Mouse (Mus musculus) monocyte, adult 5-6 weeks (primary cell): ENCODE measurements around the gene Polr3b. TPM values are rescaled to one million over a fixed set of nuclear protein-coding genes. Genes with fewer than 3 reads are reported as not detected.

Experiments
- ATAC-seq: fragments of 153-309, 156-312 bp; replicated peaks from 2 replicates; pipeline ENCODE4 v1.8.0; 2017; ENCODE audit warnings: mild to moderate bottlenecking; ENCODE audit not compliant: low TSS enrichment, insufficient number of reproducible peaks, severe bottlenecking, poor library complexity, low FRiP score
- total RNA-seq: library from RNA; stranded (forward); fragments of 200-1000, 200-491, 200-594 nt; gene quantifications from 3 replicates; pipeline ENCODE4 v1.2.3, GENCODE M21; 2017

Gene Polr3b
- total RNA-seq, 1 experiment from 2014 or later = 19.0 TPM

GRCm38 (mm10) chr10:84656618-84657017 is 34.5 kb downstream of the Polr3b start:
- ATAC-seq = no peak

GRCm38 (mm10) chr10:84657437-84658087 is 35.5 kb downstream of the Polr3b start:
- ATAC-seq = no peak

DNA sequence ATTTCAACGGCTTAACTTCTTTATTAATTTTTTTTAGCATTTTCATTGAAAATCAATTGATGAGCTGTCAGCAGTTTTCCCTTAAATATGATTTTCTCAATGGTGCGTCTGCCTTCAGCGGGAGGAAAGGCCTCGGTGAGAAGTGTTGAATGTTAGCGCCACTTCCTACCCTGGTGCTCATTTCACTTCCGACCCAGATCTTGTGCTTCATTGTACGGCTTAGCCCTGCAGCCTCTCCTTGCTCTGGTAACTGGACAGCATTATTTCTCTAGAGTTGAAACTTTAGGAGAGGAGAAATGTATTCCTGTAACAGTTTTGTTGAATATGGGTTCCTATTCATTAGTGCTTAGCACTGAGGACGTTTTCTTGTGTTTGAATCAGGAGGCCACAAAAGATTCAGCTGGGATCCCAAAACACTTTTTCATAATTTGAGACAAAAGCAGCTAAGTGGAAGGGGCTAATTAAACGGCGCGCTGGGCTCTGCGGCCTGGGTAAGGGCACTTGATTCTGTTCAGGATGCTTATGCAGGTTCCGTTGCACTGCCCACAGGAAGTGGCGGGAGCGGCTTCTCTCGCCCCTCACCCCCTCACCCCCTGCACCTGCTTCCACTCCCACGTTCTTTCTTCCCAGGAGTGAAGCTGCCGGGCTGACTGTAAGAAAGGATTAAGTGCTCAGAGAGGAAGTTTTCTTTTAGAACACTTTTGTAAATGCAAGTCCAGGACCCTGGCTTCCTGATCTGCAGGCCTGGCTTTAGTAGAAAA is 36.2 kb downstream of the Polr3b start:
- no peak for ATAC-seq

GRCm38 (mm10) chr10:84659281-84659680 is 37.2 kb downstream of the Polr3b start:
- ATAC-seq = no peak

GRCm38 (mm10) chr10:84662138-84662537 is 40.0 kb downstream of the Polr3b start:
- no peak for ATAC-seq

DNA sequence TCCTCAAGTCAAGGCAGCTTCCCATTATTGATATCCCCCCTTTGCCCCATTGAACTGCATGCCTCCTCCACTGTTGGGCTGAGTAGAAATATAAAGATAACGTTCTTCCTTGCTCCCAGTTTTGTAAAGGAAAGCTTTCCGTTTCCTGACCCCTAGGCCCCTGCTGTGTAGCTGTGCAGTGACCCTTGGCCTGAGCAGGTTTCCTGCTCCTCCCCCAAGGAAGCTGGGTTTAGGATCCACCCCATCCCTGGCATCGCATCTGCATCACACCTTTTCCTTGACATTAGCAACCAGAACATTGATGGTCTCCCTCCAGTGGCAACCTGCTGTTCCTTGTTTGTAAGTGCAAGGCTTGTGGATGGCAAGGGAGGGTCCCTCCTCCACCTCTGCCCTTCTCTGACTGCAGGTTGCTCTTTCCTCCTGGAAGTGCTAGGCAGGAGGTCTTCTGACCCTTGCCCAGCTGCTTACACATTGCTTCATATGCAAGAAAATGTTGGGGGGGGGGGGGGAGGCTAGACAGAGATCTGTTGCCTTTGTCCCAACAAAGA is 43.7 kb downstream of the Polr3b start:
- ATAC-seq = no peak

DNA sequence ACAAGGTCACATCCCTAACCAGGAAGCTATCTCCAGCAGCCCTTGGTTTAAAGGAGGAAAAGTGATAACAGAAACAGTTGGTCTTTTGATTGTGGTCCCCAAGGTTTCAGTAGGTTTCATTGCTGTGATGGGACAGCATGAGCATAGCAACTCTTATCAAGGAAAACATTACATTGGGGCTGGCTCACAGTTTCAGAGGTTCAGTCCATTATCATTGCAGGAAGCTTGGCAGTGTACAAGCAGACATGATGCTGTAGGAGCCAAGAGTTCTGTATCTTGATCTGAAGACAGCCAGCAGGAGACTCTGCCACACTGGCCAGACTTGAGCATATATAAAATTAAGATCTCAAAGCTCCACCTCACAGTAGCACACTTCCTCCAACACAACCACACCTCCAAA is 53.6 kb downstream of the Polr3b start:
- ATAC-seq = no peak

- no peak for ATAC-seq
Measured at GRCm38 (mm10) chr10:84676511-84676910, 54.4 kb downstream of the Polr3b start.

DNA sequence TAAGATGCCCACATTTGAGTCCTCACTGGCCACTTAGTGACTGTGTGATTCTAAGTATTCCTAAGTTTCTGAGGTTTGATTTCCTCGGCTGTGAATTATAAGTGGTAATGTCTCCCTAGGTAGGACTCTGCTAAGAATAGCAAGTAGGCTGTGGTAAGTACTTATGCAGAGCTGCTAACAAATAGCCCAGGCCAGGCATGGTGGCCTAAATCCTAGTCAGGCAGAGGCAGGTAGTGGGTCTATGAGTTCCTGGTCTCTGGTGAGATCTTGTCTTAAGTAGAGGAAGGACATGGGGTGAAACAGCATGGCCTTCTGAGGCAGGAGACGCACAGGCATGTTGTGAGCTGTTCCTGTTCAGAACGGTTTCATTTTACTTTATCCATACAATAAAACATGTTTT is 55.8 kb downstream of the Polr3b start:
- ATAC-seq = no peak

DNA sequence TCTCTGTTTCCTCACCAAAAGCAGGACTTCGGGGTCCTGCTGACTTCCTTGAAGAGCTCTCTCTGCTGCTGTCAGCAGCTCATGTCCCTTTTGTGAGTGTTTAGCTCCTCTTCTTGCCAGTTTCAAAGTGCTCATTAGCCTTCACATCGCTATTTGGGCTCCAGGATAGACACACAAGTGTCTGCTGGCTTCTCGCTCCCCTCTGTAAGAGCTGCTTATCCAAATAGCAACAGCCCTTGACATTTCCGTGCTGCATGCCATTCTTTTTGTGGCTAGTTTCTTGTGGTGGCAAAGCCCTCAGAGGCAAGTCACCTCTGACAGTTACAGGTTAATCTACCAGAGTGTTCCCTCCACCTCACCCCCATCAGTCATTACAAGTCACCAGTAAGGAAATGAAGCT is 56.3 kb downstream of the Polr3b start:
- no peak for ATAC-seq

DNA sequence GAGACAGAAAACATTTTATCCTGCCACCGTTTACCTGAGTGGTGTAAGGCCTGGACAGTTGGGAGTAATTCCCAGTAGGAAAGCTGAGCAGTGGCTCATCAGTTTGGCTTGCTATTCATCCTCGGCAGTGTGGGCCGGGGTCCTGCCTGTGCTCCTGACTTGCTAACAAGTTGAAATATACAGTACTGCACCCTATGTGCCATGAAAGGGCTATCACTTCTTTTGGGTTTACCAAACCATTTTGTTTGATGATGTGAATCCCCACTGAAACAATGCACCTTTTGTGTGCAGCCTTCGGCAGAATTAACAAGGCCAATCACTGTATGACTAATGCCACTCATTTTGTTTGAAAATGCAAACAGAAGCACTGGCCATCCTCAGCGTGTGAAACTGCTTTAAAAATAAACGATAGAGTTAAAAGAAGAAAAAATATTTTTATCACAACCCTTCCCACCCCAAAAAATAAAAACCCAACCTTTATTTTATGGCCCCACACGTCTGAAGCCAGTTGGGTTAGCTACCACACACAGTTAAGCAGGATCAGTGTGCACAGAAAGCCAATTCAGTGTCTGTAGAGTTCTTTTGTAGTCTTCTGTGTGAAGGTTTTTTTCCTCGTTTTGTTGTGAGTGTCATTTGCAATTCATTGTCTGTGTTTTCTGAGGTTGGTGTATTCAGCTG is 63.5 kb downstream of the Polr3b start:
- no peak for ATAC-seq

DNA sequence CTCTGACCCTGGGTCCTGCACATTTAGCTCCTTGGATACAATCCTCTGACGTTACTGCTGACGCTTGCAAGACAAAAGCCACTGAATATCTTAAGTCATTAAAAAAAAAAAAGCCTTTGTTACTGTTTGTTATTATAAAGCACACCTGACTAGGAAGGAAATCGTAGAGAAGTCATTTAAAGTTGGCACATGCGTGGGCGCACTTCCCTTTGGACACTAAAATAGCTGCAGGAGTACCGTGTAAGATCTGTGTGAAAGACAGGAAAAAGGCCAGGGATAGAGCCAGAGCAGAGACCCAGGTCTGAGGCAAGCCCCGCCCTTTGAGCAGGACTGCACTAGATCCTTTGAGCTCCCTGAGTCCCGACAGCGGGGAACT is 64.0 kb downstream of the Polr3b start:
- no peak for ATAC-seq

GRCm38 (mm10) chr10:84686705-84687104 is 64.6 kb downstream of the Polr3b start:
- ATAC-seq = no peak

GRCm38 (mm10) chr10:84687736-84688135 is 65.6 kb downstream of the Polr3b start:
- no peak for ATAC-seq

DNA sequence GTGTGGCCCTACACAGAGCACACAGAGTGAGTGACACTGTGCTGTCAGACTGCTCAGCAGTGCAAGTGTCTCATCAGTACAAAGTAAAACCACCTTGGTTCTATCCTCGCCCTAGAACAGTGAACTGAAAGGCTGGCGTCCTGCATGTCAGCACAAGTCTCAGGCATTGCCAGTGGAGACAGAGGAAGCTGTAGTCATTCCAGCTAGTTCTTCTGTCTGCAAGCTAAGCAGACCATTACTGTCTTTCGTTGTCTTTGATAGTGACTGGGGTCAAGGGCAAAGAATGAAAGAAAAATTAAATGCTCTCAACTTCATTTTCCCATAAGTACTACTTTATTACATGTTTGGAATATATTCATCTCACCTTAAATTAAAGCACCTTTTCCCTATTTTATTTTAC is 67.8 kb downstream of the Polr3b start:
- no peak for ATAC-seq

GRCm38 (mm10) chr10:84690818-84691217 is 68.7 kb downstream of the Polr3b start:
- no peak for ATAC-seq

- ATAC-seq = no peak
Measured at GRCm38 (mm10) chr10:84691692-84692091, 69.6 kb downstream of the Polr3b start.

DNA sequence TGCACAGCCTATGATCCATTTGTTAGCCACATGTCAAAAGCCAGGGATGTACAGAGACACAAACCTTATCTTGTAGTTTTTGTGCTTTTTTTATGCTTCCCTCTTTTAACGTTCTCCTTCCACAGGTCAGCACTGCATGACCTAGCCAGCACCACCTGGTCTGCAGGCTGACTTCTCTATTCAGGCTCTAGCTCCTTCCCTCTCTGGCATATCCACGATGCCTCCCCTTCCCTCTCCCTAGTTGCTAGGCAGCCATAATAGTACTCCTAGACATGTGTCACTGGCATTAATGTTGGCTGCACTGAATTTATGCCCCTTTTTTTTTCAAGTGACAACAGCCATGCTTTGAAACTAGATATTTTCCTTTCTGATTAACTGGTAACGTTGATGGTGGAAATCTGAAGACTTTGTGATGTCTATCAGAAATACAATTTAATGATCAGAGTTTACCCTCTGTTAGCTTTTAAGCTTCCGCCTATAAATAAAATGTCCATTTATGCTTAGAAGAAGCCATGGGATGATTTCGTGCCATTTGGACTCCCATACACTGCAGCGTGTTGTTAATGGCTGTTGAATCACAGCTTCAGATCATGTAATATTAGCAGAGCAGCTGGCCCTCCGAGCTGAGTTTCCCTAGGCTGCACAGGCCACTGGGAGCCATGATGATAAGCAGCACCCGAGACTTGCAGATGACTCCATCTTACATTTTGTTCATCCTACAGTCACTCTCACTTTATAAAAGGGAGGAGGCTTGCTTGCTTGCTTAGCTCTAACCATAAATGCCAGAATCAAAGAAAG is 71.9 kb downstream of the Polr3b start:
- no peak for ATAC-seq
